Mouse (Mus musculus): ENCODE measurements around the gene Gm45716. TPM values are rescaled to one million over a fixed set of nuclear protein-coding genes. Genes with fewer than 3 reads are reported as not detected.

The Gm45716 gene
- total RNA-seq, 1 experiment: 1.3 TPM

DNA sequence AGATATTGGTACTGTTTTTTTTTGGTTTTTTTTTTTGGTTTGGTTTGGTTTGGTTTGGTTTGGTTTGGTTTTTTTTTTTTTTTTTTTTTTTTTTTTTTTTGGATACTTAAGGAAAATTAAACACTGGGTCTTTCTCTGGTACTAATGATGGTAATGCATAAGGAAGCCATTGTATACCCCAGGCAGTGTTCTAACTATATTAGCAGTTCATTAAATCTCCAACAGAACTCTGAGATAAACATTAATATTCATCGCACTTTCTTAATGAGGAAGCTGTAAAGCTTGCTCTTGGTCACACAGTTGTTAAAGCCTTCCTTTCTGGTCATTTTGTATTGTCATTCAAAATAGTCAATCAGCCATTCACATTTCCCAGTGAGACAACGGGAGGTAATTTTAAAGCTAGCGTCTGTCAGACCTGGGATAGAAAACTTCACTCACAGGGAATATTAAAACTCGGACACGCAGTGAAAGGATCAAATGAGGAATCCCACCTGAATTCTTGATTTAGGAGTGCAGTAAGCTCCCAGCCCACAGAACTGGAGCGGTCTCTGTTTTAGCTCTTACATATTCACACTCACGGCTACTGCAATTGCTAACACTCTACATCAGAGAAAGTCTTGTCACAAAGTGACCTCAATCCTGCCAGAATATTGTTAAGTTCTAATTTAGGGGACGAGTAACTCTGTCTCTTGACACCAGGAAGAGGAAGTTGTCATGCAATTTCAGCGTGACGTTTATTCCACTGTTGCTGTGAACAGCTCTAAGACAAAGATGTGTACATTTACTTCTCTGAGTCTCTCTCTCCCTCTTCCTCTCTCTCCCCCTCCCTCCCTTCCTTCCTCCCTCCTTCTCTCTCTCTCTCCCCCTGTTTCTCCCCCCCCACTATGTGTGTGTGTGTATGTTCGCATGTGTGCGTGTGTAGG, 39.8 kb downstream of the Gm45716 start:
- TF ChIP-seq HCFC1 (IDR thresholded peaks at IDR 0.05; ENCODE audit: borderline replicate concordance, insufficient read depth, low read length) (no peak), MAFK (IDR thresholded peaks at IDR 0.05; ENCODE audit: insufficient read depth, low read depth, low read length) (no peak), ZNF384 (IDR thresholded peaks at IDR 0.05; ENCODE audit: low read depth, low read length) (no peak)
- no peak for DNase-seq (ENCODE audit: low read depth, low spot score)
- in situ Hi-C loops (cut with MboI; ENCODE audit: low sequenced_read_pairs in 2 of 2, unreplicated experiment in 2 of 2): no loop called here
- H3K4me3 ChIP-seq (ENCODE audit: insufficient read depth in 1 of 2, low read depth in 1 of 2, low read length in 2 of 2, poor library complexity in 1 of 2, severe bottlenecking in 1 of 2): no peak overlapping the region
- H3K27ac ChIP-seq (ENCODE audit: insufficient read depth, low read depth, low read length, poor library complexity, severe bottlenecking): no peak overlapping the region
- H3K36me3 ChIP-seq (ENCODE audit: control insufficient read depth, insufficient read depth, low read length, poor library complexity, severe bottlenecking): no peaks in the 10 kb centered on the region
- H3K9me3 ChIP-seq (ENCODE audit: control insufficient read depth, insufficient read depth, low read depth, low read length): no peaks in the 10 kb centered on the region
- no peak overlapping the region for H3K9ac ChIP-seq (ENCODE audit: insufficient read depth, low read depth, low read length, poor library complexity, severe bottlenecking)
- 0 out of 4 replicates have a peak, but pooled peaks cover 0 to 2% of the 10 kb centered on the region in 2 experiments for H3K4me1 ChIP-seq (ENCODE audit: control insufficient read depth in 2 of 2, insufficient read depth in 2 of 2, low read length in 2 of 2, poor library complexity in 1 of 2)

DNA sequence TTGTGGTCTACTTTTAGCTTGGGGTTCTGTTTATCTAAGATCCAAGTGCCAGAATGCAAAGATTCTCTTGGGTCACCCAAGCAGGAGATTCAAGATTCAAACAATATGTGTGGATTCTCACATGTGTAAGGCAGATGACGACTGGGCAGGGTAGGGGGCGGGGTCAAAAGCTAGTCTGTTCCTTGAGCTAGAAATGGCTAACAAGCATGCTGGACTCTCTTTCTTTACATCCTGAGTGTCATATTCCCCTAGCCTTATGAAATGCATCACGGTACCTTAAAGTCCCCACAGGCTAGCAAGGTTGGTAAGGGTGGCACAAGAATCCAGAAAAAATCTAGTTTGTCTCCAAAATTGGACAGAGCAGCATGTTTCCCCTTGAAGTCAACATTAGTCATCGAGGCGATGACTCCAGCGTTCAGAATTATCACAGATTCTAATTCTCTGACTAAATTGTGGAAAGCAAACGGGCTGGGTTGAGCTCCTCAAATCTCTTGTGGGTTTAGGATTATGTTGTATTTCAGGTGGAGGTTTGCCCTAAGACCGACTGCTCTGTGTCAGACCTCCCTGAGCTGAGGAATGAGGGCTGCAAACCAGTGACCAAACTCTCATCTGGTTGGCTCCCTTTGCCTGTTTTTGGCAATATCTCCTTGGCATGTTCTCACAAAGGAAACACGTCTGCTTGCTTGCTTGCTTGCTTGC, 40.9 kb downstream of the Gm45716 start:
- H3K4me3 ChIP-seq (ENCODE audit: insufficient read depth in 1 of 2, low read depth in 1 of 2, low read length in 2 of 2, poor library complexity in 1 of 2, severe bottlenecking in 1 of 2): no peak overlapping the region
- TF ChIP-seq MAFK (IDR thresholded peaks at IDR 0.05; ENCODE audit: insufficient read depth, low read depth, low read length) (no peak), ZNF384 (IDR thresholded peaks at IDR 0.05; ENCODE audit: low read depth, low read length) (no peak), ZC3H11A (IDR thresholded peaks at IDR 0.05; ENCODE audit: borderline replicate concordance, low read depth, low read length) (no peak), CHD2 (IDR thresholded peaks at IDR 0.05; ENCODE audit: low read depth, low read length) (no peak)
- H3K9ac ChIP-seq (ENCODE audit: insufficient read depth, low read depth, low read length, poor library complexity, severe bottlenecking): no peak overlapping the region
- no peak overlapping the region for H3K27ac ChIP-seq (ENCODE audit: insufficient read depth, low read depth, low read length, poor library complexity, severe bottlenecking)
- H3K36me3 ChIP-seq (ENCODE audit: control insufficient read depth, insufficient read depth, low read length, poor library complexity, severe bottlenecking): no peaks in the 10 kb centered on the region
- 0 out of 4 replicates have a peak, but pooled peaks cover 0 to 2% of the 10 kb centered on the region in 2 experiments for H3K4me1 ChIP-seq (ENCODE audit: control insufficient read depth in 2 of 2, insufficient read depth in 2 of 2, low read length in 2 of 2, poor library complexity in 1 of 2)
- no peaks in the 10 kb centered on the region for H3K9me3 ChIP-seq (ENCODE audit: control insufficient read depth, insufficient read depth, low read depth, low read length)
- in situ Hi-C loops (cut with MboI; ENCODE audit: low sequenced_read_pairs in 2 of 2, unreplicated experiment in 2 of 2): no loop called here
- DNase-seq (ENCODE audit: low read depth, low spot score): no peak

DNA sequence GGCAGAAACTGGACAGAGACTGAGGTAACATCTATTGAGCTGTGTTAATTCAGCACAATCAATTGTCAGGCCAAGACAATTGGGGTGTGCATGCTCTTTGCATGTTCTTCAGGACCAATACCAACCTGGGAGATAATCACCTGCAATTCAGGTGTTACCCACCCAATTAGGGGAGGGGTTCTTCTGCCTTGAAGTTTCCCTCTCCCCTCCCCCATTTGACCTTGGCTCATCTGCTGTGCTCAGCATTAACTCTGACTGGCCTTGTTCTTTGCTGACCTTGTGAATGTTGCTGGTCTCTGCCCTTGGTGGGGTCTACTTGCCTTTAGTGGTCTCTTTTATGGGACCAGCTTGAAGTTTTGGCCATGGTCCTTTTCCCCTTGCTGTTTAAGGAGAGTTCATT, 42.3 kb downstream of the Gm45716 start:
- Histone ChIP-seq H3K27ac (ENCODE audit: insufficient read depth, low read depth, low read length, poor library complexity, severe bottlenecking) (no peak overlapping the region), H3K9ac (ENCODE audit: insufficient read depth, low read depth, low read length, poor library complexity, severe bottlenecking) (no peak overlapping the region), H3K36me3 (ENCODE audit: control insufficient read depth, insufficient read depth, low read length, poor library complexity, severe bottlenecking) (no peaks in the 10 kb centered on the region), H3K4me3 (ENCODE audit: insufficient read depth in 1 of 2, low read depth in 1 of 2, low read length in 2 of 2, poor library complexity in 1 of 2, severe bottlenecking in 1 of 2) (no peak overlapping the region), H3K4me1 (ENCODE audit: control insufficient read depth in 2 of 2, insufficient read depth in 2 of 2, low read length in 2 of 2, poor library complexity in 1 of 2) (0 out of 4 replicates have a peak, but pooled peaks cover 0 to 2% of the 10 kb centered on the region in 2 experiments), H3K9me3 (ENCODE audit: control insufficient read depth, insufficient read depth, low read depth, low read length) (no peaks in the 10 kb centered on the region)
- in situ Hi-C loops (cut with MboI; ENCODE audit: low sequenced_read_pairs in 2 of 2, unreplicated experiment in 2 of 2): no loop called here
- no peak for DNase-seq (ENCODE audit: low read depth, low spot score)
- no peak for TF ChIP-seq HCFC1 (IDR thresholded peaks at IDR 0.05; ENCODE audit: borderline replicate concordance, insufficient read depth, low read length)
- peak; percentile 81 for TF ChIP-seq MAFK (IDR thresholded peaks at IDR 0.05; ENCODE audit: insufficient read depth, low read depth, low read length)
- no peak for TF ChIP-seq ZC3H11A (IDR thresholded peaks at IDR 0.05; ENCODE audit: borderline replicate concordance, low read depth, low read length)
- TF ChIP-seq CHD2 (IDR thresholded peaks at IDR 0.05; ENCODE audit: low read depth, low read length): no peak
- TF ChIP-seq ZNF384 (IDR thresholded peaks at IDR 0.05; ENCODE audit: low read depth, low read length): no peak

DNA sequence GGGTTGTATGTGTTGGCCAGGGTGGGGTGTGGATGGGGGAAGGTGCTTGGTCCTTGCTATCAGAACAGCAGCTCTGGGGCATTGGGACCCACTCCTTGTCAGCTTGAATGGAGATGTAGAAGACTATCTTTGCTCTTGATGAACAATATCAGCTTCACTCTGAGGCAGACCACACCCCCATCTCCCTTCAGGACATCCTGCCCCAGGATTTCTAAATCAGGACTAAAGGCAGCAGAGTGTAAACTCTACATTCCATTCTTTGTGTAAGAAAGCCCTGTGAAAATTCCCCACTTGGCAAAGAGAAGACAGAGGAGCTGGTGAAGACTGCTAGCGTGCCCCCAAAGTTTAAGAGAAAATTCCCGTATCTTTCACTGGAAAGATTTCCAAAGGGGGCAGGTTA, 43.2 kb downstream of the Gm45716 start:
- Histone ChIP-seq H3K9ac (ENCODE audit: insufficient read depth, low read depth, low read length, poor library complexity, severe bottlenecking) (no peak overlapping the region), H3K36me3 (ENCODE audit: control insufficient read depth, insufficient read depth, low read length, poor library complexity, severe bottlenecking) (no peaks in the 10 kb centered on the region), H3K9me3 (ENCODE audit: control insufficient read depth, insufficient read depth, low read depth, low read length) (no peaks in the 10 kb centered on the region), H3K4me3 (ENCODE audit: insufficient read depth in 1 of 2, low read depth in 1 of 2, low read length in 2 of 2, poor library complexity in 1 of 2, severe bottlenecking in 1 of 2) (no peak overlapping the region), H3K4me1 (ENCODE audit: control insufficient read depth in 2 of 2, insufficient read depth in 2 of 2, low read length in 2 of 2, poor library complexity in 1 of 2) (0 out of 4 replicates have a peak, but pooled peaks cover 0 to 2% of the 10 kb centered on the region in 2 experiments), H3K27ac (ENCODE audit: insufficient read depth, low read depth, low read length, poor library complexity, severe bottlenecking) (no peak overlapping the region)
- no peak for DNase-seq (ENCODE audit: low read depth, low spot score)
- TF ChIP-seq MAFK (IDR thresholded peaks at IDR 0.05; ENCODE audit: insufficient read depth, low read depth, low read length): no peak
- no peak for TF ChIP-seq ZC3H11A (IDR thresholded peaks at IDR 0.05; ENCODE audit: borderline replicate concordance, low read depth, low read length)
- in situ Hi-C loops (cut with MboI; ENCODE audit: low sequenced_read_pairs in 2 of 2, unreplicated experiment in 2 of 2): no loop called here
